Mouse (Mus musculus): ENCODE data around the gene Pkm. TPM values are rescaled to one million over a fixed set of nuclear protein-coding genes. Genes with fewer than 3 reads are reported as not detected.

Gene Pkm
- polyA plus RNA-seq, 1 experiment from 2014 or later, result 1,230 TPM

Other genes starting within 250 kb of the Pkm start
- 18.3 and 24.5 TPM in 2 replicates for gene Arih1, start 169.8 kb upstream of the Pkm start, polyA plus RNA-seq (2014; fragmentation: Nextera tagmentation; extraction: Ambion mirVana)
- 47.3 and 58.1 TPM in 2 replicates for gene Hexa, start 116.8 kb upstream of the Pkm start, polyA plus RNA-seq (2014; fragmentation: Nextera tagmentation; extraction: Ambion mirVana)
- 0.19 TPM in 1 of 2 replicates, not detected in the other for gene Tmem202, start 116.5 kb upstream of the Pkm start, polyA plus RNA-seq (2014; fragmentation: Nextera tagmentation; extraction: Ambion mirVana)
- not detected in 2 replicates for gene Celf6, start 78.5 kb upstream of the Pkm start, polyA plus RNA-seq (2014; fragmentation: Nextera tagmentation; extraction: Ambion mirVana)
- gene Parp6, start 39.1 kb upstream of the Pkm start, polyA plus RNA-seq (2014; fragmentation: Nextera tagmentation; extraction: Ambion mirVana), result 17.9 and 23.9 TPM in 2 replicates
- gene Gramd2, start 23.8 kb downstream of the Pkm start, polyA plus RNA-seq (2014; fragmentation: Nextera tagmentation; extraction: Ambion mirVana), result 0.66 TPM in 2 replicates
- gene Senp8, start 94.3 kb downstream of the Pkm start, polyA plus RNA-seq (2014; fragmentation: Nextera tagmentation; extraction: Ambion mirVana), result 12.6 and 13.9 TPM in 2 replicates
- gene Myo9a, start 94.5 kb downstream of the Pkm start, polyA plus RNA-seq (2014; fragmentation: Nextera tagmentation; extraction: Ambion mirVana), result 16.4 and 20.4 TPM in 2 replicates